Mouse (Mus musculus): ENCODE results near the gene Gm17359.
"Not testable (repeated sequence)": the region's sequence is repeated elsewhere in the genome, so short reads cannot be mapped to it uniquely, and the experiment has no call there.

Gene Gm17359

DNA sequence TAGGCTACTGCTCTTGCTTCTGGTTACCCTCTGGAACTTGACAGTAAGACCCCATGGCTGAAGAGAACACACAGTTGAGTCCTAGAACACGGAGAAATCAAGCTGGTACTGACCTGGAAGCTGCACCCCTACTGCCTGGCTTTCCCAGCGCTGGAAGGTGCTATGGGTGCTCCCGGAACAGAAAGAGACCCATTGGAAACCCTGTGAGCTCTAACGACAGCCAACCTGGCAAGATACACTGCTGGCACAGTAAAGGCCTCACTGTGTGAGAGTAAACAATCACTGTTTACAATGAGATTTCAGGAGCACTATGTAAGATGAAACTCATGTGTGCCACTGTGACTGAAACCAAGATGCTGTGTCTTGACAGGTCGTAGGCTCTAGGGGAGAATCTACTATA lies 78.6 kb downstream of the Gm17359 start:
- no peak for DNase-seq (ENCODE audit: low spot score)

DNA sequence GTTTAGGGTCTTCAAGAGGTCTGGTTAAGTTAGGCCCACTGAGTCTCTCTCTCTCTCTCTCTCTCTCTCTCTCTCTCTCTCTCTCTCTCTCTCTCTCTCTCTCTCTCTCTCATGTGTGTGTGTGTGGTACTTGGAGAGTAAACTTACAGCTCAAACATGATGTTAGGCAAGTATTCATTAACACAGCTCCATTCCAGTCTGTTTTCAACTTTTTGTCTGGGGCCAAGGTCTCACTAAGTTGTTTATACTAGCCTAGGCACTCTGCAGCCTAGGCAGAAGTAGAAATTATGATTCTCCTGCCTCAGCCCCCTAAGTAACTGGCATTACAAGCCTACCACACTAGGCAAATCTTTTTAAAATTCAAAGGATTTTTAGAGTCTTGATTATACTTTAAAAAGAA lies 79.5 kb downstream of the Gm17359 start:
- no peak for DNase-seq (ENCODE audit: low spot score)

- DNase-seq (ENCODE audit: low spot score) = no peak
Measured at GRCm38 (mm10) chr3:79416944-79417680, 80.7 kb downstream of the Gm17359 start.

DNA sequence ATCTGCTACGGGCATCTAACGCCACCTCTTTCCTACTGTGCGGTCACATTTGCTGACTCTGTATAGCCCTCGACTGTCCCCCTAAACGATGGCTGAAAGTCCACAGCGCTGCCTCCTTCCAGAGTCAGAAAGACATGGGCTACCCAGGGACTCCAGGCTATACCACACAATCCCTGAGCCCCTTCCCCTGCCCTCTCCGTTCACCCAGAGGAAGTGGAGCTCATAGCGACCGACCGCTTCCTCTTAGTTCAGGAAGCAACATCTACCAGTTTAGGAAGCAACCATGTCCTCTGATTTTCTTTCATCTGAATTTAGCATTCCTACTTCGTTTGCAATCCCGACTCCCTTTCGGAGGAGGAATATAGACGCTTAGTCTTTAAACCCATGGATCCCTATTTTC lies 82.5 kb downstream of the Gm17359 start:
- no peak for DNase-seq (ENCODE audit: low spot score)

- no peak for DNase-seq (ENCODE audit: low spot score)
Measured at GRCm38 (mm10) chr3:79425441-79425840, 89.0 kb downstream of the Gm17359 start.

DNA sequence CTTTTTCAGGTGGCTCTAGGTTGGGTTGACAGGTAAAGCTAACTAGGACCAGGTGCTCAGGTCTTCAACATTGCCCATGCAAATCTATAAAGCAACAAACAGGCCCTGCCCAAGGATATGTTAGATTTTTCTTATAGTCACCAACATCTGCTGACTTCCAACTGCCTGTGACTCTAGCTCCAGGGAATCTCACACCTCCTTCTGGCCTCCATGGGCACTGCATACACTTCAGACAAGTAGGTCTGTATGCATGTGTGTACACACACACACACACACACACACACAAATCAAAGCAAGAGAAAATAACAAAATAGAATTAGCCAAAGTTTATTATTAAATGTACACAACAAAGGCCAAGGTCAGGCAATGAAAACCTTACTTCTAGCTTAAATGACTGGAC lies 97.1 kb downstream of the Gm17359 start:
- no peak for DNase-seq (ENCODE audit: low spot score)

GRCm38 (mm10) chr3:79434436-79434835 lies 98.0 kb downstream of the Gm17359 start:
- no peak for DNase-seq (ENCODE audit: low spot score)

DNA sequence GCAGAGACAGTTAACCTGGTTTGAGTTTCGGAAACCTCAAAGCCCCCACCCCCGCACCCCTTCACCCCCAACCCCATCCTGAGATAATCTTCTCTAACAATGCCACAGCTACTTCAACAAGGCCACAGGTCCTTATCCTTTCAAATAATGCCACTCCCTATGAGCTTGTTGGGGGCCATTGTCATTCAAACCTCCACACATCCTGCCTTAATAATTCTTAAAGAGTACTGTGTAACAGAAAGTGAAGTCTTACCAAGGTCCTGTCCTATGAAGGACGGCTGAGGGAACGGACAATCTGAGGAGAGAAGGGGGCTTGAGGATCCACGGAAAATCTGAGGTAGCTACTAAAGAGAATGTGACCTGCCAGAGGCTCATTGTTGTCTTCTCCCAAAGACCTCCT lies 98.5 kb downstream of the Gm17359 start:
- DNase-seq (ENCODE audit: low spot score) = no peak

DNA sequence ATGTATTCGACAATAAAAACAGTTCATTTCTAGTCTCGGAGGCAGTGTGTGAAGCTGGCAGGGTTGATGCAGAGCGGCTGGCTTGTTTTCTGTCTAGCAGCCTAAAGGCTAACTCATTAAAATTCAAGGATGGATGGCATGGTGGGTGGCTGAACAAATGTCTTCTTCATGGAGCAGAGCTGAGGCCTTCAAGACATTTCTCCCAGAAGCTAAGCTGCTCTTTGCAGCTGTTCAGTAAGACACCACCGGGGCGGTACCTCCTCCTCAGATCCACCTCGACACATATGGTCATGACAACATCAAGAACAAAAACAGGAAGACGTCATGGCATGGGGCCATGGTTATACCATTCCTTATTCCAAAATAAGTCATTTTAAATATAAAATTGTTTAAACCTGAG lies 99.7 kb downstream of the Gm17359 start:
- DNase-seq (ENCODE audit: low spot score) = peak; percentile 79

DNA sequence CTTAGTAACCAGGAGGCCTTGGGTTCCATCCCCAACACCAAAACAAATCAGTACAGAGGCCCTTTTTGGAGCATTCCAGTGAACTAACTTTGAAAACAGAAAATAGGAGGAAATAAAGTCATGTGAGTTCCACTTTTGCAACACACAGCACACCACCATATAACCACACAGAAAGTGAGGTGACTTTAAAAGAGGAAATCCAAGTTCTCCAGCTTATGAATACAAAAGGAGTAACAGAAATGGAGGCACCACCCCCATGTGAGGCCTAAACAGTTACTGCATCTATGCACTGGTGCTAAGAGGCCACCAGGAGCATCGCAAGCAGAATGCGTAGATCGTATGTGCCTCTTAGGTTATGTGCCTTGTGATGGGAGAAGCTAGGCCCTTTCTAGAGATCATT lies 101.8 kb downstream of the Gm17359 start:
- DNase-seq (ENCODE audit: low spot score) = no peak

DNA sequence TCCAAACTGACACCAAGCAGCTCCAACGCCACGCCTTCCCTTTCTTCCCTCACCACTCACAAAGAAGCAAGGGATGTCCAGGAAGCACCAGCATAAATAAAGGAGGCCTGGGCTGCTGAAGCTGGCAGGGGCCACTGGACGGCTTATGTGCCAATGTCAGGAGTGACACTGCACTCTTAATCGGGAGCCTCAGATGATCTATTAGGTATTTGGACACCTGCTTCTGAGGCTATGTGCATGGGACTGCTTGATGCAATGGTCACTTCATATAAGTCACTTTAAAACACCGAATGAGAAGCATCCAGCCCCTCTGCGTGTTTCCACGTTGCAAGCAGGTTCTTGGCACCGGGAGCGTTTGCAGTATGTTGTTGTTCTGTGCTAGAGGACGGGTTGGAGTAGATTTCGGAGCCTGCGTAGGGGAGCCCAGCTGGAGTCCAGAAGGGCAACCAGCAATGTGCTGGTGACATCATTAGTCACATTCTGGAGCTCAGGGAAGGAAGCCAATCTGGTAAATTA lies 104.6 kb downstream of the Gm17359 start:
- DNase-seq (ENCODE audit: low spot score) = no peak

- no peak for DNase-seq (ENCODE audit: low spot score)
Measured at GRCm38 (mm10) chr3:79443850-79444249, 107.4 kb downstream of the Gm17359 start.

DNA sequence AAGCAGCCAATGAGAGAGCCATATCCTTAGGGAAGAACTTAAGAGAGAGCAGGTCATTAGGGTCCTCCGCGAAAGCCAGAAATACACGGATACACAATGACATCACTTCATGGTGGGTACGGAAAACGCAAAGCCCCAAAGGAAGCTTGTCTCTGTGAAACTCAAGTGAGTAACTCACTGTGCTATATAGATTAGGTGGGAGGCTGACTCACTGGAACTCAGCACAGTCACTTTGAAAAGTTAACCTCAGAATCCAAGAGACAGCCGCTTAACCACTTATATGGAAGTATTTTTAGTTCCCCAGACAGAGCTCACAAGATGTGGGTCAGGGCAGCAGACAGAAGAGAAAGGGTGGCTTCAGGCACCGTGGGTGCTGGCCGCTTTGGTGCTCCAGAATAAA lies 108.6 kb downstream of the Gm17359 start:
- no peak for DNase-seq (ENCODE audit: low spot score)

DNA sequence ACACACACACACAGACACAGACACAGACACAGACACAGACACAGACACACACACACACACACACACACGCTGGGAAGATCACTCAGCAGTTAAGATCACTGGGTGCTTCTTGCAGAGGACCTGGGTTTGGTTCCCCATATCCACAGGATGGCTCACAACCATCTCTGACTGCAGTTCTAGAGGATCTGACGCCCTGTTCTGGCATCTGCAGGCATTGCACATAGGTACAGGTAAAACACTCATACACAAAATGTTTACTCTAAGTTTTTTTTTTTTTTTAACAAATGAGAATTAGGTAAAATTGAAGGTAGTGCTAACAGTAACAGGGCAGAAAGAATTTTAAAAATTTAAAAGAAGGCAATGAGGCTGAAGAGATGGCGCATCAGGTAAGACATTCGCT lies 109.7 kb downstream of the Gm17359 start:
- no peak for DNase-seq (ENCODE audit: low spot score)

GRCm38 (mm10) chr3:79446648-79447047 lies 110.2 kb downstream of the Gm17359 start:
- not testable (repeated sequence) for DNase-seq (ENCODE audit: low spot score)

DNA sequence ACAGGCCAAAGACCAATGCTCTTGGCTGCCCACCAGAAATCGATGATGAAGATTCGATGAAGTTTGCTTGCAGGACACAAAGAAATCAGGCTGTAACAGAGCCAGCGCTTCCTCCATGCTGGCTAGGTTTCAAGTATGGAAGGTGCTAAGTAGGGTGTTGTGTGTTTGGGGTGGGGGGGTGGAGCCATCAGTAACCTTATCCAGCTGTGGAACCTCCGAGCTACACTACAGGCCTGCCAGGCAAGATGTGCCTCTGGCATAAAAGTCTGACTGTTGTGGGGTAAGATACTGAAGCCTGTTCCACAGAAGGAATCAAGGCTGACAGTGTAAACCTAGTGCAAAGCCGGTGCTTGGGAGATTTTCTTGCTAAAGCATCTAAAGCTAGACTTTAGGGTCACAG lies 112.0 kb downstream of the Gm17359 start:
- DNase-seq (ENCODE audit: low spot score) = no peak

GRCm38 (mm10) chr3:79449361-79449760 lies 112.9 kb downstream of the Gm17359 start:
- DNase-seq (ENCODE audit: low spot score) = no peak

DNA sequence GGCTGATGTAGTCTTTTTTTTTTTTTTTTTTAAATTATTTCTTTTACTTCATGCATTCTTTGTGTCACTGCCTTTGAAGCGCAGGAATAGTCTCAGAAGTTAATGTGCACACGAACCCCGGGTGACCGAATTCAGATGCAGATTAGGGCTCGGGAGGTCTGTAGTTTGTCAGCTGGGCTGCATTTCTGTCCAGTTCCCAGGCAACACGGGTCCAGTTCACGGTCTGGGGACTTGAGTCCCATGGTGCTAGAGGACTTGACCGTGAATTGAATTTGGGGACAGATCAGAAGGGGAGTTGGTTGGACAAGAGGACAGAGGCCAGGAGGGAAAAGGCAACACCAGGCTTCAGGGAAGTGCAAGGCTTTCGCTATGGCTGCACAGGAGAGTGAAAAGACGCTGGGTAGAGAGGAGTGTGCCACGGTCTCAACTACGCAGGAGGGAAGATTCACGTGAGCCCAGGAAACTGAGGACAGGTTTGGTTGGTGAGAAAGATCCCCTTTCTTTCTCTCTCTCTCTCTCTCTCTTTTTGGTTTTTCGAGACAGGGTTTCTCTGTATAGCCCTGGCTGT lies 116.3 kb downstream of the Gm17359 start:
- DNase-seq (ENCODE audit: low spot score) = no peak

DNA sequence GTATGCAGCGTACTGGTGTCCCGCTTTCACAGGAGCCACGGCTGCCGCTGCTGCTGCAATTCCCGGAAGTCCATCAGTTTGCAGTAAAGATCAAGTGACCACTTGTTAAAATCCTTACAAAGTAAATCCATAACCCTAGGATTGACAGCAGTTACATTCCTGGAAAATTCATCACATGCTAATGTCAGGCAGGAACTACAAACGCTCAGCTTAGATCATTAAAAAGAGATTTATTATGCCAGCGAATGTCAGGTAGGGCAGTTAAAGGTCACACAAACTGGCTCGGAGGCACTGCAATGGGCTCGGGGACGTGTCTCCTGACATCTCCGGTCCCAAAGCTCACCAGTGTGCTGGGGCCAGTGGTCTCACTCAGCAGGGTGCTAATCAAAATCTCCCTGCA lies 119.3 kb downstream of the Gm17359 start:
- DNase-seq (ENCODE audit: low spot score) = no peak

- DNase-seq (ENCODE audit: low spot score) = no peak
Measured at GRCm38 (mm10) chr3:79458651-79459275, 122.3 kb downstream of the Gm17359 start.

DNA sequence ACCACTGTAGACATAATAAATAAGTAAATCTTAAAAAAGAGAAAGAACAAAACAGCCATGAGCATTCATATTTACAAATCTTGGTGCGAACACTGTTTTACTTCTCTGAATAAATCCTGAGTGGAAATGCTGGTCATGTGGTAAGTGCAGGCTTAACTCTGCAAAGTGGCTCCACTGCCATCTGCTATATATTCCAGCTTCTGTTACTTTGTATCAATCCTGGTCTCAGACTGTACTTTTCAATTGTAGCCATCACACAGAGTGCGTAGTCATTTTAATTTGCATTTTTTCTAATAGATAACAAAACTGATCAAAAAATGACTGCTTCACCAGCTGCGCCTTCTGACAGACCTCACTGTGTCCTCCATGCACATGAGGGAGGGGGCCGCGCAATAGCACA lies 133.0 kb downstream of the Gm17359 start:
- no peak for DNase-seq (ENCODE audit: low spot score)

GRCm38 (mm10) chr3:79472362-79472761 lies 135.9 kb downstream of the Gm17359 start:
- DNase-seq (ENCODE audit: low spot score) = no peak

DNA sequence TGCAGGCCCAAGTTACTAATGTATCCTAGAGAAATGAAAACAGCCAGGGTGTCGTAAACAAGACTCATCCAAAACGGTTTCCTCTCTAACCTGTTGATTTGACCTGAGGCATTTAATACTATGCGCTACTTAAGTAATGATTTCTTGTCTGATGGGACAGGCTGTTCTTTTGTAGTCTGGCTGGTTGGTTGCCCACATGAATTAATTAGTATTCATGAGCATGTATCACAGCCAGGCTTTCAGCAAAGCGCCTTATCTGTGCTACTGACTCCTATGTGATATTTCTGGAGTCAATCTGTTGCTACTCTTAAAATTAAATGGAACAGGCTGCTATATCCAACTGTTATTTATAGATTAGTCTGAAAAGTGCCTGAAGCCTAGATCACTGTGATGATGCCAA lies 138.4 kb downstream of the Gm17359 start:
- DNase-seq (ENCODE audit: low spot score) = peak; percentile 49

Measured in left cerebral cortex, adult 11 months (tissue).